Comparison of ENCODE assay signal across 8 mouse cellular contexts in the genomic region with DNA sequence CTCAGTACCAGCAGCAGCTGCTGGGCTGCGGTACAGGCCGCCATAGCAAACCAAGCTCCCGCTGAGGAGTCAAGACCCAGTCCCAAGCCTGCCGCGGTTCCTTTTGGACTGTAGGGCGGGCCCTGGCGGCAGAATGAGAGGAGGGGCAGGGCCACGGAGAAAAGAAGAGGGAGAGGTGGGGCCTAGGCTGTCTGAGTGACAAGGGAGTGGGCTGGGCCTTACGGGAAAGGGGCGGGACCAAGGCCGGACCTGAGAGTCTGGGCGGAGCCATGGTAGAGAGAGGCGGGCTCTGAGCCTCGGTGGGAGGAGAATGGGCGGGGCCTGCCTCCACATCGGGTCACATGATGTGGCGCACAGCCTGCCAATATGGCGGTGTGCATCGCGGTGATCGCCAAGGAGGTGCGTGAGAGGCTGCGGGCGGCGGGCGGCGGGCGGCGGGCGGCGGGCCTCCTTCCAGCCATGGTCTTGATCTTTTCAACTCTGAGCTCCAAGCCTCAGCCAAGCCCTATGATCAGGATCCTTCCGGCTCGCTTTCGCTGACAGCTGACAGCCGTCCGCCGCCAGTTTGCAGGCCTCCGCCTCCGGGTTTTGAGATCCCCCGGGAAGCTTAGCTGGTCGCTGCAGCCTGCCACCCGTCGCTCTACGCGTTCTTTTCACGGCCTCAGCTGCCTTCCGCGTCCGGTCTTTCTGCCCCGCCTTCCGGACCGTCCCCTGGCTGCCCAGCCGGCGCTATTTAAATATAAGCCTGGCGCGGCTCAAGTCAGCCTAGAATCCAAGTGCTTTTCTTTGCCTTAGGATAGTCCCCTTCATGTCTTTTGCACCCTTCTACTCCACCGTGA. TPM values are rescaled to one million over a fixed set of nuclear protein-coding genes. Genes with fewer than 3 reads are reported as not detected.
A peak's percentile ranks its signal among the peaks of the same experiment; 100 is the strongest.
DNase-seq lines count a peak whose midpoint lies in the region; ATAC-seq lines count a peak whose summit lies in the region.

Galns (minus strand) TSS at position 169 of the 839 bp plus-strand sequence.
Trappc2l (plus strand) TSS at position 346 of the 839 bp plus-strand sequence.

- H3K9ac ChIP-seq in forebrain, embryonic 14.5 days (ENCODE audit: low read length): peak within 1 kb of the TSS; percentile 79
- peak within 1 kb of the TSS; percentile 80 for H3K9ac ChIP-seq in neural tube, embryonic 15.5 days (replicated peaks)

- peaks cover 10% of the 10 kb centered on the region for H3K4me1 ChIP-seq in forebrain, embryonic 14.5 days (ENCODE audit: control insufficient read depth, insufficient read depth, low read length)
- peaks cover 22% of the 10 kb centered on the region for H3K4me1 ChIP-seq in neural tube, embryonic 15.5 days

- no peaks in the 10 kb centered on the region for H3K9me3 ChIP-seq in forebrain, embryonic 14.5 days (replicated peaks; ENCODE audit: control insufficient read depth, low read length)
- H3K9me3 ChIP-seq in neural tube, embryonic 15.5 days (replicated peaks): no peaks in the 10 kb centered on the region

- 1% methylated on average over 48 of the region's 57 CpGs for WGBS in forebrain, embryonic 14.5 days
- whole genome bisulfite sequencing in neural tube, embryonic 15.5 days: under 1% methylated on average over 55 of the region's 57 CpGs

- H3K36me3 ChIP-seq in forebrain, embryonic 14.5 days (ENCODE audit: control insufficient read depth, insufficient read depth, low read length): 0 out of 2 replicates have a peak, but pooled peaks cover 4% of the 10 kb centered on the region
- H3K36me3 ChIP-seq in neural tube, embryonic 15.5 days: peaks cover 6% of the 10 kb centered on the region; the same call in 1 of the 2 replicates

- H3K27ac ChIP-seq in forebrain, embryonic 14.5 days (ENCODE audit: low read depth, low read length): peak within 1 kb of the TSS; percentile 83
- peak within 1 kb of the TSS; percentile 90 for H3K27ac ChIP-seq in neural tube, embryonic 15.5 days (replicated peaks)

- intact Hi-C loops in heart, postnatal 14 days (cut with DNase I): loop anchor here (2.0 to 10.0 kb wide), 2 partner anchors 111 to 593 kb away; no protein-coding TSS in a partner anchor

- peak within 1 kb of the TSS; percentile 79 for H3K4me2 ChIP-seq in forebrain, embryonic 14.5 days (ENCODE audit: low read length)
- peak within 1 kb of the TSS; percentile 83 for H3K4me2 ChIP-seq in neural tube, embryonic 15.5 days

- peak; percentile 99 for DNase-seq in ES-CJ7 (ENCODE audit: low read depth, low spot score)
- DNase-seq in cerebellum, adult 11 months: peak; percentile 96
- DNase-seq in forebrain, embryonic 14.5 days (ENCODE audit: low spot score): peak; percentile 99
- peak; percentile 93 to 96 for DNase-seq in heart, postnatal 14 days
- peak; percentile 97 for DNase-seq in layer of hippocampus, adult 11-12 months (ENCODE audit: low spot score)
- peak; percentile 96 to 97 for DNase-seq in lung, adult 18-20 months
- peak; percentile 95 for DNase-seq in testis, postnatal 14 days (ENCODE audit: low spot score)

- ATAC-seq in forebrain, embryonic 14.5 days: peak; percentile 98
- ATAC-seq in neural tube, embryonic 15.5 days (ENCODE audit: low FRiP score): peak; percentile 98

- H3K4me3 ChIP-seq in forebrain, embryonic 14.5 days (ENCODE audit: low read depth, low read length): peak within 1 kb of the TSS; percentile 65
- peak within 1 kb of the TSS; percentile 62 for H3K4me3 ChIP-seq in neural tube, embryonic 15.5 days (replicated peaks)

- H3K27me3 ChIP-seq in forebrain, embryonic 14.5 days (replicated peaks; ENCODE audit: control insufficient read depth, insufficient read depth, low read length): no peaks in the 10 kb centered on the region
- H3K27me3 ChIP-seq in neural tube, embryonic 15.5 days (replicated peaks): no peaks in the 10 kb centered on the region

RNA-seq across cellular contexts. Expression of gene Galns, which starts in this region (rescaled TPM):
- polyA plus RNA-seq in forebrain, embryonic 14.5 days (2014; fragmentation: Nextera tagmentation; extraction: Ambion mirVana): 3.5 and 4.3 TPM in 2 replicates
- total RNA-seq in heart, postnatal 14 days (2021): 1 to 10 TPM; 3.5 to 4.1 TPM
- polyA plus RNA-seq in neural tube, embryonic 15.5 days (2015; fragmentation: Nextera tagmentation; extraction: Ambion mirVana): 6.7 and 9.5 TPM in 2 replicates

RNA-seq across cellular contexts. Expression of gene Trappc2l, which starts in this region (rescaled TPM):
- polyA plus RNA-seq in forebrain, embryonic 14.5 days (2014; fragmentation: Nextera tagmentation; extraction: Ambion mirVana): 111 and 150 TPM in 2 replicates
- total RNA-seq in heart, postnatal 14 days (2021): 10 to 100 TPM; 45.9 to 57.2 TPM
- polyA plus RNA-seq in neural tube, embryonic 15.5 days (2015; fragmentation: Nextera tagmentation; extraction: Ambion mirVana): 103 and 113 TPM in 2 replicates

Comparison
In these comparisons a context has a peak if more than half of its experiments do, and no peak if none do; other contexts are left out.
1. Peak in every context shown above with its lines: DNase-seq, ATAC-seq, H3K4me3 ChIP-seq and H3K27ac ChIP-seq.